Mouse (Mus musculus) cortical plate, adult 2 months (tissue): ENCODE data around the gene B230217C12Rik.

Experiments
- CTCF ChIP-seq: fragments of 200-500 bp; IDR thresholded peaks from 2 replicates; pipeline ENCODE4 v1.5.1; 2011; ENCODE audit warnings: mild to moderate bottlenecking, control low read depth, low read length; ENCODE audit not compliant: insufficient read depth; ENCODE audit errors: extremely low read depth
- POLR2A ChIP-seq: fragments of 200-500 bp; IDR thresholded peaks from 2 replicates; pipeline ENCODE4 v1.6.1; 2011; ENCODE audit warnings: mild to moderate bottlenecking, low read length, control low read depth; ENCODE audit not compliant: insufficient read depth; ENCODE audit errors: extremely low read depth

DNA sequence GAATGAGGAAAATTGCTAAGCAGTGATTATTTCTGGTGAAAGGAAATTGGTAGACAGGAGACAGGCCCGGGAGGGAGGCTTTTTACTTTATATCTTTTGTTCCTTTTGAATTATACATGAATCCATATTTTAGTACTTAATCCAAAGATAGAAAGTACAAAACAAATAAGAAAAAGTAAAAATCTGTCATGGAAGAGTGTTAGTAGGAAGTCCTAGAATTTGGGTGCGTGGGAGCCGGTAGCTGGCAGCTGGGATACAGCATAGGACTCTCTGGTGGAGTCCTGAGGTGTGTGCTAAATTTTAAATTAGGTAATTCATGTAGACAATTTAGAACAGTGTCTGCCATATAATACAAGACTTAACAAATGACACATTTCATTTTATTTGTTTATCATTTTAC lies 27.0 kb downstream of the B230217C12Rik start:
- TF ChIP-seq CTCF (no peak), POLR2A (no peak)
